Mouse (Mus musculus): ENCODE data around the gene Kank4. TPM values are rescaled to one million over a fixed set of nuclear protein-coding genes. Genes with fewer than 3 reads are reported as not detected.
"Not testable (repeated sequence)": the region's sequence is repeated elsewhere in the genome, so short reads cannot be mapped to it uniquely, and the experiment has no call there.

The Kank4 gene
- polyA plus RNA-seq, 1 experiment from 2014 or later: 2.7 TPM

DNA sequence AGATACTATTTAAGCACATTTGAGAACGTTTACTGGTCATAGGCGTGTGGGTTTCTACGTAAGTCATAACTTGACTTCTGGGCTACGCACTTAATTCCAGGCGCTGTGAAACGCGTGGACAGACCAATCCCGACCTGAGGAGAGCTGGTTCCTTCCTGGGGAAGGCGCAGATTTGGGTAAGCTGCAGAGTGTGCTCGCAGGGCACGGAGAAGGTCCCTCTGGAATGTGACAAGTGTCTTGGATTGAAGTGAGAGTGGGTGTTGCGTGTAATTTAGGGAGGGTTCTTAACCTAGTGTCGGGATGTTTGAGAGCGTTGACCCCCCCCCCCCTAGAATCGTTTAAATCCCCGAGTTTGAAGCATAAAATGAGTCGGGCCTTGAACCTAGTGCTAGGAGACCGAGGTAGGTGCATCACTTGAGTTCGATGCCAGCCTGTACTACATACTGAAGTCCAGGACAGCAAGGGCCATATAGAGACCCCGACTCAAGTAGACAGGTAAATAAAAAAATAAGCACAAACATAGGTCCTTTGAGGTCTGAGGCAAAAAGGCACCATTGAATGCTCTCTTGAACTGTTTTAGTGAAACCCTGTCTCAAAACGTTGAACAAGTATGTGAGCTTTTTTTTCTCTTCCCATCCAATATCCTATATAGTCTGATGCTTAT is 89.9 kb downstream of the Kank4 start:
- ATAC-seq (ENCODE audit: insufficient number of reproducible peaks, insufficient read depth, low FRiP score, low TSS enrichment): no peak
- Histone ChIP-seq H3K4me1 (peaks cover 12% of the 10 kb centered on the region), H3K27ac (no peak overlapping the region), H3K9me3 (no peaks in the 10 kb centered on the region), H3K36me3 (no peaks in the 10 kb centered on the region), H3K27me3 (peaks cover 20% of the 10 kb centered on the region), H3K4me2 (replicated peaks) (peak overlapping the region; percentile 78), H3K4me3 (peak overlapping the region; percentile 42), H3K9ac (0 out of 2 replicates have a peak overlapping the region, but pooled peaks have one; percentile 20)
- WGBS: 3% methylated on average over 21 of the region's 21 CpGs

DNA sequence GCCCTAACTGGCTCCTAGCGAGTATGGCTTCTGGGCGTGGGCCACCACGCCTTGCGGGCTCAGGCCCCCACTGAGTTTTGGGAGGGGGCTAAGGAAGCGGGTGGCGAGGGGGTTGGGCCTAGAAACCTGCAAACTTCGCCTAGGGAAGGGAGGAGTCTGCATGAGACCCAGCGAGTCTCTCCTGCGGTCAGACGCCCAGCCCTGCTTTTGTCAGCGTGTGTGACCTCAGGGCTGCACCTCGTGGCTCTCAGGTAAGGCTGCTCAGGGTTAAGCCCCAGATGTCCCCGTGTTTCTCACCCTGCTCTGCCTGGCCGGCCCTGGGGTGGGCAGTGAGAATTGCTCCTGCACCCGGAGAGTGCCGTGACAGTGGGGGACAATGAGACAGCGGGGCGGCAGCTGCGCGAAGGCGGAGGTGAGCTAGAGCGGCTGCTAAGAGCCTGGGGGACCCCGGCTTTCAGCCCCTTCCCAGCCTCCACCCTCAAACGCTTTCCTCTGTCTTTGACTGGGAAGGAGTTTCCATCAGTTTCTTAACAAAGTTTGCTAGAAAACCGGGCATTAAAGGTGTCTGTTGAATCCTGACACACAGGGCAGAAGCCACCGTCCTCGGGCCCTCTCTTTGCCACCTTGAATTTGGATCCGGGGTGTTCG is 90.6 kb downstream of the Kank4 start, which contains the start of gene L1td1:
TSS of gene L1td1 (plus strand) at position 145 of the 648 bp plus-strand sequence.
- 0 out of 2 replicates have a peak within 1 kb of the TSS, but pooled peaks have one; percentile 20 for H3K9ac ChIP-seq
- no peak within 1 kb of the TSS for H3K27ac ChIP-seq

DNA sequence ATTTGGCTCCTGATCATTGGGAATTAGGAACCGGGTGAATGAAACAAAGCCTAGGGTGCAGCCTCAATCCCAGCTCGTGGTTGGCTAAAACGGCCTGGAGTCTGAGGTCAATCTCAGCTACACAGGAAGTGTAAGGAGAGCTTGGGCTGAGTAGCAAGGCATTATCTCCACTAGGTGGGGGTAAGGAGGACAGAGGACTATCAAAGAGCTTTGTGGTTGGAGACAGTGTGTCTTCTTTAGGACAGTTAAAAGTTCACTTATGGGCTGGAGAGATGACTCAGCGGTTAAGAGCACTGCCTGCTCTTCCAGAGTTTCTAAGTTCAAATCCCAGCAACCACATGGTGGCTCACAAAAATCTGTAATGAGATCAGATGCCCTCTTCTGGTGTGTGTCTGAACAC is 91.9 kb downstream of the Kank4 start:
- peaks cover 12% of the 10 kb centered on the region for H3K4me1 ChIP-seq
- WGBS: 29% methylated on average over 4 of the region's 4 CpGs

More for the DNA sequence above, 90.6 kb downstream of the Kank4 start, which contains the start of gene L1td1:
- H3K4me2 ChIP-seq (replicated peaks): peak within 1 kb of the TSS; percentile 78
- peaks cover 12% of the 10 kb centered on the region for H3K4me1 ChIP-seq
- peaks cover 20% of the 10 kb centered on the region for H3K27me3 ChIP-seq
- WGBS: 3% methylated on average over 29 of the region's 29 CpGs
- ATAC-seq (ENCODE audit: insufficient number of reproducible peaks, insufficient read depth, low FRiP score, low TSS enrichment): no peak
- H3K9me3 ChIP-seq: no peaks in the 10 kb centered on the region
- H3K4me3 ChIP-seq: peak within 1 kb of the TSS; percentile 42
- no peaks in the 10 kb centered on the region for H3K36me3 ChIP-seq

DNA sequence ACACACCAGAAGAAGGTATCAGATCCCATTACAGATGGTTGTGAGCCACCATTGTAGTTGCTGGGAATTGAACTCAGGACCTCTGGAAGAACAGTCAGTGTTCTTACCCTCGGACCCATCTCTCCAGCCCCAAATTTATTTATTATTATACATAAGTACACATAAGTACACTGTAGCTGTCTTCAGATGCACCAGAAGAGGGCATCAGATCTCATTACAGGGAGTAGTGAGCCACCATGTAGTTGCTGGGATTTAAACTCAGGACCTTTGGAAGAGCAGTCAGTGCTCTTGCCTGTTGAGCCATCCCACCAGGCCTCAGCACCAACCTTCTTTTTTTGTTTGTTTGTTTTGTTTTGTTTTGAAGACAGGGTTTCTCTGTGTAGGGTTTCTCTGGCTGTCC is 92.7 kb downstream of the Kank4 start:
- H3K27ac ChIP-seq; H3K36me3 ChIP-seq; H3K4me3 ChIP-seq; ATAC-seq (ENCODE audit: insufficient number of reproducible peaks, insufficient read depth, low FRiP score, low TSS enrichment); H3K9me3 ChIP-seq; H3K4me2 ChIP-seq (replicated peaks); H3K9ac ChIP-seq: not testable (repeated sequence)
- Histone ChIP-seq H3K4me1 (peaks cover 12% of the 10 kb centered on the region), H3K27me3 (peaks cover 20% of the 10 kb centered on the region)
- WGBS: 86% methylated on average over 1 of the region's 1 CpGs

More for the DNA sequence above, 91.9 kb downstream of the Kank4 start:
- Histone ChIP-seq H3K27me3 (peaks cover 20% of the 10 kb centered on the region), H3K4me2 (replicated peaks) (no peak overlapping the region), H3K9ac (no peak overlapping the region), H3K27ac (no peak overlapping the region), H3K36me3 (no peaks in the 10 kb centered on the region), H3K9me3 (no peaks in the 10 kb centered on the region), H3K4me3 (no peak overlapping the region)
- ATAC-seq (ENCODE audit: insufficient number of reproducible peaks, insufficient read depth, low FRiP score, low TSS enrichment): no peak

DNA sequence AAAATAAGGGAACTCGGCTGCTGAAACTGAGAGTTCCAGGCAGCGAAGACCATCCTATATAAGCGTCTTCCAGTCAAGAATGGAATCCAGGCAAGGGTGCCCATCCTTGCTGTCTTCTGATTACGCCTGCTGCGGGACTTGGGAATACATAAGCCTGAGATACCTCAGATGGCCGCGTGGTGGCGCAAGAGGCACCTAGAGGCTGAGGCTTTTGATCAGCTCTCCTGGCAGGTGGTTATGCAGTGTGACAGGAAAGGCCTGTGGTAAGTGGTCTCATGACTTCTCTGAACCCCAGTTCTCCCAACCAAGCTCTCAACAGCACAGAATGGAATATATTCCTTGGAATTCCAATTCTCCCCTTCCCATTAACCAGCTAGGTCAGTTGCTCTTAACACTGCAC is 94.9 kb downstream of the Kank4 start:
- ATAC-seq (ENCODE audit: insufficient number of reproducible peaks, insufficient read depth, low FRiP score, low TSS enrichment): no peak
- Histone ChIP-seq H3K27ac (no peak overlapping the region), H3K36me3 (no peaks in the 10 kb centered on the region), H3K27me3 (peaks cover 12% of the 10 kb centered on the region), H3K9me3 (no peaks in the 10 kb centered on the region), H3K4me2 (replicated peaks) (no peak overlapping the region), H3K4me3 (no peak overlapping the region), H3K9ac (no peak overlapping the region), H3K4me1 (peaks cover 4% of the 10 kb centered on the region)
- WGBS: 9% methylated on average over 8 of the region's 8 CpGs

DNA sequence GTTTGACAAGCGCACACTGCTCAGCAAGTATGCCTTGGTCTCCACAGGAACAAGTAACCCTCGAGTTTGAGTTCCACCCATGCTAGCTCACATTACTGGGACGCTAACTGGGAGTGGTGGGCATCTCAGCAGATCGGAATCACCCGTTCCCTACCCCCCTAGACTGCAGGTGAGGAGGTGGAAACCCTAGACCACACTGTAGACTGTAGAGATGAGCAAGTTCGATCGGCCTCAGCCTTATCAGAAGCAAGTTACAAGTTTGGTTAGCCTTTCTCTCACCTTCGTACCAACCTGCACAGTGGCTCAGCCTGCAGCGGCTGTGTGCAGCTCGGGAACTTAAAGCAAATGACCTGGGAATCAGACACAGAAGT is 98.8 kb downstream of the Kank4 start:
- Histone ChIP-seq H3K4me1 (no peaks in the 10 kb centered on the region), H3K27ac (no peak overlapping the region), H3K9ac (no peak overlapping the region), H3K4me3 (no peak overlapping the region), H3K4me2 (replicated peaks) (no peak overlapping the region), H3K36me3 (no peaks in the 10 kb centered on the region), H3K27me3 (no peaks in the 10 kb centered on the region), H3K9me3 (no peaks in the 10 kb centered on the region)
- no peak for ATAC-seq (ENCODE audit: insufficient number of reproducible peaks, insufficient read depth, low FRiP score, low TSS enrichment)
- 85% methylated on average over 10 of the region's 10 CpGs for WGBS

DNA sequence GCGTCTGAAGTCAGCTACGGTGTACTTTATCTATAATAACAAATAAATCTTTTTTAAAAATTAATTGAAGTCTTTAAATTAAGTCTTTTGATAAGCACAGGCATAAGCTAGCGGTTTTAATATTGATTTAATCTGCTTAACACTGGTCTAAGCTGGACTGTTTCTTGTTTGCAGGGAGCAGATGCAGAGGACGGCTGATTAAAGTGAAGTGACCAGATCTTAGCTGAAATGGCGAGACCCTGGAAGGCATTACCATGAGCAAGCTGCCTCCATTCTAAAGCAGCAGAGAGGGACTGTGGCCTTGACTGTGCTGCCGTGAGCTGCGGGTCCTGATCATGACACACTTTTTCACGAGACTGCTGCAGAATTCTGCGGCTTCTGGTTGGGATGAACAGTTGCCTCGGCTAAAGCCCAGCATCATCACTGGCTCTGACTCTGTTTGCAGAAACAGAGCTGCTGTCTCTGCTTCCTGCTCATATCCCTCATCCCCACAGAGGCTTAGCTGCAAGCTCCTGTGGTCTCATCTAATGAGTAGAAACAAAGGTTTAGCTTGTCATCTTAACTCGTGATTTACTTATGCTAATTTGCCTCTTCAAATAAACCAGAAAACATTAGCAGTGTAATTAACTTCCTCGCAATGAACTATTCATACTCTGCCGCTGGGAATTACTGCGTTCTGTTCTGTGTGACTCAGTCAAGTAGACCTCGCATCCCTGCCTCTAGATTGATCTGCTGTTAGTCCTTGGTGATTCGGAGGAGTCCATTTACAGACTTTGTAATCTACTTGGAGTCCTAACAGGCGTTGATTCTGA is 99.4 kb downstream of the Kank4 start:
- H3K9me3 ChIP-seq: no peaks in the 10 kb centered on the region
- ATAC-seq (ENCODE audit: insufficient number of reproducible peaks, insufficient read depth, low FRiP score, low TSS enrichment): no peak

DNA sequence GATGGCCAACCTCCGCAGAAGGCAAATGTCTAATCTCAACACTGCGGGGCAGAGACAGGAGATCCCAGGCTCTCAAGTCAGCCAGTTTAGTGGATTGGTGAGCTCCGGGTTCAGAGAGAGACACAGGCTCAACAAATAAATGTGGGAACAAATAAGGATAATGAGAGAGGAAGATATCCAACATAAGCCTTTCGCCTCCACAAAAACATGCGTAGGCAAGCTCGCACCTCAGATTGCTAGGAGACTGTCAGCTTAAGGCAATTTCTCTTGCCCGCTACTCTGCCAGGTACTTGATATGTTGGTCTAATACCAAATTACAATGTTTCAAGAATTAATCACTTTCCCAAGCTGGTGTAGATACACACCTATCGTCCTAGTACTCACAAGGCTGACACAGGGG is 106.4 kb downstream of the Kank4 start:
- Histone ChIP-seq H3K9ac (no peak overlapping the region), H3K9me3 (no peaks in the 10 kb centered on the region), H3K27me3 (no peaks in the 10 kb centered on the region), H3K4me3 (no peak overlapping the region), H3K27ac (no peak overlapping the region), H3K4me1 (no peaks in the 10 kb centered on the region), H3K4me2 (replicated peaks) (no peak overlapping the region), H3K36me3 (no peaks in the 10 kb centered on the region)
- 93% methylated on average over 8 of the region's 8 CpGs for WGBS
- ATAC-seq (ENCODE audit: insufficient number of reproducible peaks, insufficient read depth, low FRiP score, low TSS enrichment): no peak

More for the DNA sequence above, 99.4 kb downstream of the Kank4 start:
- H3K27ac ChIP-seq: no peak overlapping the region
- no peak overlapping the region for H3K4me2 ChIP-seq (replicated peaks)
- H3K9ac ChIP-seq: no peak overlapping the region
- no peaks in the 10 kb centered on the region for H3K4me1 ChIP-seq
- H3K27me3 ChIP-seq: no peaks in the 10 kb centered on the region
- H3K36me3 ChIP-seq: no peaks in the 10 kb centered on the region
- no peak overlapping the region for H3K4me3 ChIP-seq
- 80% methylated on average over 17 of the region's 17 CpGs for WGBS

Other genes starting within 250 kb of the Kank4 start
- gene L1td1, start 90.8 kb downstream of the Kank4 start, polyA plus RNA-seq (2016; fragmentation: Nextera tagmentation; extraction: Ambion mirVana): 0.46 TPM in 2 replicates
- gene I0C0044D17Rik, start 6.3 kb upstream of the Kank4 start, polyA plus RNA-seq (2016; fragmentation: Nextera tagmentation; extraction: Ambion mirVana): not detected in 2 replicates
- gene Usp1, start 106.3 kb upstream of the Kank4 start, polyA plus RNA-seq (2016; fragmentation: Nextera tagmentation; extraction: Ambion mirVana): 117 and 138 TPM in 2 replicates
- gene Angptl3, start 213.4 kb upstream of the Kank4 start, polyA plus RNA-seq (2016; fragmentation: Nextera tagmentation; extraction: Ambion mirVana): 1.4 and 1.5 TPM in 2 replicates

All from embryonic facial prominence, embryonic 12.5 days (tissue).